Mouse (Mus musculus) embryonic facial prominence, embryonic 13.5 days (tissue): Measurements from ENCODE around the gene Mia2. TPM values are rescaled to one million over a fixed set of nuclear protein-coding genes. Genes with fewer than 3 reads are reported as not detected.

Source experiments
- ATAC-seq: fragments of 200-750 bp; cut with Nextera tagmentation; 2 replicates; pipeline ENCODE4 v1.8.0; 2017; ENCODE audit warnings: low read depth; ENCODE audit not compliant: insufficient number of reproducible peaks, insufficient read depth, low FRiP score, low TSS enrichment
- H3K27ac ChIP-seq: fragments of 300-500 bp; sonication (generic); 2 replicates; pipeline ENCODE4 v1.5.1; 2015; ENCODE audit warnings: moderate library complexity, mild to moderate bottlenecking, inconsistent platforms
- H3K27me3 ChIP-seq: fragments of 300-500 bp; sonication (generic); 2 replicates; pipeline ENCODE4 v1.6.1; 2015; ENCODE audit warnings: mild to moderate bottlenecking, inconsistent platforms
- H3K36me3 ChIP-seq: fragments of 300-500 bp; sonication (generic); 2 replicates; pipeline ENCODE4 v1.6.1; 2015; ENCODE audit warnings: mild to moderate bottlenecking, inconsistent platforms
- H3K4me1 ChIP-seq: fragments of 300-500 bp; sonication (generic); 2 replicates; pipeline ENCODE4 v1.6.1; 2015; ENCODE audit warnings: inconsistent platforms
- H3K4me2 ChIP-seq: fragments of 300-500 bp; sonication (generic); 2 replicates; pipeline ENCODE4 v1.6.1; 2015; ENCODE audit warnings: moderate library complexity, mild to moderate bottlenecking, inconsistent platforms
- H3K4me3 ChIP-seq: fragments of 300-500 bp; sonication (generic); 2 replicates; pipeline ENCODE4 v1.5.1; 2015; ENCODE audit warnings: mild to moderate bottlenecking, inconsistent platforms
- H3K9ac ChIP-seq: fragments of 300-500 bp; sonication (generic); 2 replicates; pipeline ENCODE4 v1.6.1; 2015; ENCODE audit warnings: mild to moderate bottlenecking, inconsistent platforms
- H3K9me3 ChIP-seq: fragments of 300-500 bp; sonication (generic); 2 replicates; pipeline ENCODE4 v1.6.1; 2016; ENCODE audit warnings: inconsistent platforms
- WGBS: fragments of 180-500 bp; shearing (Covaris S2); methylation state at CpG from one replicate; pipeline ENCODE4 v1.1.7; 2015; ENCODE audit warnings: mixed read lengths; 5-methylcytosine and 5-hydroxymethylcytosine counted together
- polyA plus RNA-seq: library from polyadenylated mRNA; unstranded; fragments of >200 nt; fragmentation: Nextera tagmentation; extraction: Ambion mirVana; gene quantifications from 2 replicates; pipeline ENCODE4 v1.2.1, GENCODE M21; 2015

Mia2 gene
- polyA plus RNA-seq, 1 experiment from 2014 or later = 62.6 TPM

DNA sequence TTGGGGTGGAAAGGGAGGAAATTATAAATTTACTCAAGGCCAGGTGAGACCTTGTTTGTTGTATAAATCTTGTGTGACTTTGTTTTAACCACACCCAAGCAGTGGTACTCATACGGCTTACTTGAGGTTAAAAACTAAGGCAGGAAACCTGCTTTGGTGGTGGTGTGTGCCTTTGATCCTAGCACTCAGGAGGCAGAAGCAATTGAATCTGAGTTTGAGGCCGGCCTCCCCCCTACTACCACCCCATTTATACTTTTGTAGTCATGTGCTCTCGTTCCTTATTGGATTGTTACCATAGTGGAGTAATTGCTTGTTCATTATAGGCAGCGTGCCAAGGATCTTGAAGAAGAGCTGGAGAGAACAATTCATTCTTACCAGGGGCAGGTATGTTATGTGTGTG lies 74.3 kb downstream of the Mia2 start:
- no peak overlapping the region for H3K4me3 ChIP-seq
- no peak for ATAC-seq
- no peak overlapping the region for H3K4me2 ChIP-seq
- 86% methylated on average over 4 of the region's 4 CpGs for WGBS
- H3K9ac ChIP-seq = no peak overlapping the region
- H3K9me3 ChIP-seq = no peaks in the 10 kb centered on the region
- no peaks in the 10 kb centered on the region for H3K27me3 ChIP-seq
- H3K36me3 ChIP-seq = peaks cover 58% of the 10 kb centered on the region
- no peaks in the 10 kb centered on the region for H3K4me1 ChIP-seq
- H3K27ac ChIP-seq = no peak overlapping the region

DNA sequence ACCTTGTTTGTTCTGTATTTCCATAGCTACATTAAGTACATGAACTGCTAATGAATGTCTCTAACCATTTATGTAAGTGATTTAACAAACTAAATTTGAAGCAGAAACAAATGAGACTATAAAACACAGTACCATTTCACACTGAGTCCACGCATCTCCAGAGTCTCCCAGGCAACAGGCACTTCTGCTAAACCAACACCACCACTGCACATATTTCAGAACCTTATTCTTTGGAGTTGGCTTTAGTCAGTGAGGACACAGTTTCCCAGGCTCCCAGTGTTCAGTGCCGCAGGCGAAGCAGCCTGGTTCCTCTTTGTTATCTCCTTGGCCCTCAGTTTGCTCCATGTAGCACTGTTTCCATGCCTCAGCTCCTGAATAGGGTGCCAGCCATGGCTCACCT lies 82.2 kb downstream of the Mia2 start:
- Histone ChIP-seq H3K4me3 (no peak overlapping the region), H3K9ac (no peak overlapping the region), H3K27me3 (no peaks in the 10 kb centered on the region), H3K36me3 (peaks cover 86% of the 10 kb centered on the region), H3K9me3 (no peaks in the 10 kb centered on the region), H3K27ac (no peak overlapping the region), H3K4me2 (no peak overlapping the region), H3K4me1 (no peaks in the 10 kb centered on the region)
- no peak for ATAC-seq
- WGBS = 96% methylated on average over 3 of the region's 3 CpGs

DNA sequence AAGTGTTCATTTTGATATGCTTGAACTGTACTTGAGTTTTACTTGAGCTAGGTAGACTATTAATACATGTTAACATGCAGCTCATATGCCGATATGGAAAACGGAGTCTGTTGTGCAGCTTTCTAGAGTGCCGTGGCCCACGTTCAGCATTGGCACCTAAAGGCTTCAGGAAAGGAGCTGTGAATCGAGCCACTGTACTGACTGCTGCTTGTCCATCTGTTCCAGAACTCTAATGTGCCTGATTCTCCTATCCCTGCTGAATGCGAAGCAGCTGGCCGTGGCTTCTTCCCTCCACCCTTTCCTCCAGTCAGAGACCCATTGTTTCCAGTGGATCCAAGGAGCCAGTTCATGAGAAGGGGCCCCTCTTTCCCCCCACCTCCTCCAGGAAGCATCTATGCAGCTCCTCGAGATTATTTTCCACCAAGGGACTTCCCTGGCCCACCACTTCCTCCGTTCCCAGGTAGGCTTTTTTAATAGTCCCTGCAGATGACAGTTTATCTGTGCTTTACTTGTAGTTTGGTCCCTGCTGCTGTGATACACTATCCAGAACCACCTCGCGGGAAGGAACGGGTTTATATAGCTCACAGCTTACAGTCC lies 92.6 kb downstream of the Mia2 start:
- 89% methylated on average over 12 of the region's 12 CpGs for WGBS
- ATAC-seq = no peak
- Histone ChIP-seq H3K4me2 (no peak overlapping the region), H3K9me3 (no peaks in the 10 kb centered on the region), H3K27me3 (no peaks in the 10 kb centered on the region), H3K36me3 (peaks cover 80% of the 10 kb centered on the region), H3K9ac (no peak overlapping the region), H3K4me3 (no peak overlapping the region), H3K4me1 (no peaks in the 10 kb centered on the region), H3K27ac (no peak overlapping the region)

DNA sequence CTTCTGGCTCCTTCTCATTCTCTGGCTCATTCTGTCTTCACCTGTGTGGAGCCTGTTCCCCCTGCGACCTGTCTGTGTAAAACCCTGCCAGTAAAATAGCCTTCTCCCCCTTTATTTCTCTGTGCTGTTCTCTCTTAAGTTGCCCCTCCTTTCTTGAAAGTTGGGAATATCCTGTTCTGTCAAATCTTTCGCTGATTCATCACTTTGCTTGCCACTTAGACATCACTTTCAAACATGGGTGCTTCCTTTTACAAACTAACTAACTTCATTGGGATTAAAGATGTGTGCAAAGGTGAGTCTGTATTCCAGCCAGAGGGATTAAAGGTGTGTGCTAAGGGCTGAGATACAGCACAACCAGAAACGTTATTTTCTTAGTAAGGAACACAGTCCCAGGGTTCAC lies 98.0 kb downstream of the Mia2 start:
- Histone ChIP-seq H3K27me3 (no peaks in the 10 kb centered on the region), H3K36me3 (peaks cover 45% of the 10 kb centered on the region), H3K9ac (no peak overlapping the region), H3K27ac (no peak overlapping the region), H3K9me3 (no peaks in the 10 kb centered on the region), H3K4me2 (no peak overlapping the region), H3K4me1 (no peaks in the 10 kb centered on the region), H3K4me3 (no peak overlapping the region)
- ATAC-seq = no peak
- 76% methylated on average over 3 of the region's 3 CpGs for WGBS

DNA sequence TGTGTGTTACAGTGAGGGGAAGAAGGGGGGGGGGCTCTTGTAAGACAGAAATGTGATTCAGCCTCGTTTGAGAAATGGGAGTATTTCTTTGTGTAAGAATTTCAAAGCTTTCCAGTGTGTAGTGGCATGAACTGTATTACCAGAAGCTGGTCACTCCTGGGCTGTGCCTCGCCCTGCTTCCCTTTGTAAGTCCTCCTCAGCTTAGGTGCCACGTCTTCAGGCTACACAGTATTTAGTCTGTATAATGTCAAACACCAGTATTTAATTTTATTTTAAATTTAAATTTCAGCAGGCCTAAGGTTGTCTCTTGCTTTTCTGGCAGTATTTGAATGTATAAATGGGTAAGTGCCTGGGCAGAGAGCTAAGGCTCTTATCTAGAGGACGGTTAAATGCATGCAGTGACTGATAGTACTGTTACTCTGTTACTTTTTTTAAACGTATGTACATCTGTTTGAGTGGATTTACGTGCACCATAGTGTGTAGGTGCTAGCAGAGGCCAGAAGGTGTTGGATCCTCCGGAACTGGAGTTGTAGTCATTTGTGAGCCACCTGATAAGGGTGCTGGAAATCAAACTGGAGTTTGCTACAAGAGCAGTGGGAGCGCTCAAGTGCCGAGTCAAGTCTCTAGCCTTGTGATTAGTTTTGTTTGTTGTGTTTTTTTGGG lies 98.9 kb downstream of the Mia2 start:
- no peak for ATAC-seq
- no peaks in the 10 kb centered on the region for H3K27me3 ChIP-seq
- H3K9ac ChIP-seq = no peak overlapping the region
- no peak overlapping the region for H3K27ac ChIP-seq
- no peak overlapping the region for H3K4me2 ChIP-seq
- no peak overlapping the region for H3K4me3 ChIP-seq
- H3K9me3 ChIP-seq = no peaks in the 10 kb centered on the region
- no peaks in the 10 kb centered on the region for H3K4me1 ChIP-seq
- peaks cover 44% of the 10 kb centered on the region for H3K36me3 ChIP-seq
- WGBS = 83% methylated on average over 9 of the region's 9 CpGs

DNA sequence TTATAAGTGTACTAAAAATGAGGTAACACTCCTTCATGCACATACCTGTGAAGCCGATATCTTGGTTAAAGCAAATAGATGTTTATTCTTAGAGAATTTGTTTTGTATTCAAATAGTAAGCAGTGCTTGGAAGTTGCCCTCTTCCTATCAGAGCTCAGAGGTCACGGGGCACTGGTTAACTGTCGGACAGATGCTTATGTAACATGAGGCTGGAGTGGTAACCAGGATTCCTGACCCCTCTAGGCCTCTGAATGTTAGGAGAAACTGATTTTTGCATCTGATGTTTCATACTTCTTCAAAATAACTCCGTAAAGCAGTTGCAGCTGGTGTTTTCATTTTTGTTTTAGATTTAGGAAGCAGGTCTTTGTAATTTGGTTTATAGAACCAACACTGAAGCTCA lies 99.5 kb downstream of the Mia2 start:
- peaks cover 46% of the 10 kb centered on the region for H3K36me3 ChIP-seq
- H3K27me3 ChIP-seq = no peaks in the 10 kb centered on the region
- no peak overlapping the region for H3K4me2 ChIP-seq
- no peak overlapping the region for H3K9ac ChIP-seq
- H3K4me1 ChIP-seq = no peaks in the 10 kb centered on the region
- 75% methylated on average over 4 of the region's 4 CpGs for WGBS
- no peaks in the 10 kb centered on the region for H3K9me3 ChIP-seq
- H3K4me3 ChIP-seq = no peak overlapping the region
- no peak overlapping the region for H3K27ac ChIP-seq
- no peak for ATAC-seq

DNA sequence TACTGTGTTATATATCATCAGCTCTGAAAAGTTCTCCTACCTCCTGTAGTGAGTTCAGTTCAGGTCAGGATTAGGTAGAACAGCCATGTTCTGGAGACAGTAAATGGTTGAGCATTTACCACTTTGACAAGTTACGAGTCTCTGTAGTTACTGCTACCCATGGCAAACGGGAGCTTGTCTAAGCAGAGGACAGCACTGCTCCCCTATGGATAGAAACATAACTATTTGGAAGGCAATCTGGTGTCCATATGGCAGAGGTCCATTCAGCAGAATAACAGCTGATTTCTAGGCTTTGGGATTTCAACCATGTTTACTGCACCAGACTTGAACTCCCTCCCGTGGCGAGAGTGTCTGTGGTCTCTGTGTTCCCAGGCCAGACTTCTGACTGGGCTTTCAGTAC lies 100.3 kb downstream of the Mia2 start:
- 78% methylated on average over 4 of the region's 4 CpGs for WGBS
- Histone ChIP-seq H3K36me3 (peaks cover 43% of the 10 kb centered on the region), H3K9ac (no peak overlapping the region)

DNA sequence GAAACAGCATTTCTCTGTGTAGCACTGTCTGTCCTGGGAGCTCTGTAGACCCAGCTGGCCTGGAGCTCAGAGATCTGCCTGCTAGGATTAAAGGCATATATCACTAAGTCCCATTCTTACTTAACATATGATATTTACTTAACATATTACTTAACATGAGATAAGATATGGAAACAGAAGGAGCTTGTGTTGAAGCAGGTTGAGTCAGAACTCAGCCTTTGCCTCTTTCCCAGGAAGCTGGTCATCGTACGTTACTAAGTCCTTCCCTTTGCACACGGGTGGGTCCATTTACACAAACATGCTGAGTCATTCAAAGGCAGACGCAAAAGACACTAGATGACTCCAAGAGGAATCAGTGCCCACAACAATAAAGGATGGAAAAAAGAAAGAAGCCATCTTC lies 103.2 kb downstream of the Mia2 start:
- 87% methylated on average over 4 of the region's 4 CpGs for WGBS
- Histone ChIP-seq H3K36me3 (peaks cover 38% of the 10 kb centered on the region), H3K4me3 (no peak overlapping the region), H3K9me3 (no peaks in the 10 kb centered on the region), H3K27ac (no peak overlapping the region), H3K9ac (no peak overlapping the region), H3K27me3 (no peaks in the 10 kb centered on the region), H3K4me1 (no peaks in the 10 kb centered on the region), H3K4me2 (no peak overlapping the region)
- ATAC-seq = no peak

More for the DNA sequence above, 100.3 kb downstream of the Mia2 start:
- no peak for ATAC-seq
- no peaks in the 10 kb centered on the region for H3K9me3 ChIP-seq
- no peak overlapping the region for H3K4me3 ChIP-seq
- H3K27ac ChIP-seq = no peak overlapping the region
- no peak overlapping the region for H3K4me2 ChIP-seq
- H3K4me1 ChIP-seq = no peaks in the 10 kb centered on the region
- H3K27me3 ChIP-seq = no peaks in the 10 kb centered on the region

DNA sequence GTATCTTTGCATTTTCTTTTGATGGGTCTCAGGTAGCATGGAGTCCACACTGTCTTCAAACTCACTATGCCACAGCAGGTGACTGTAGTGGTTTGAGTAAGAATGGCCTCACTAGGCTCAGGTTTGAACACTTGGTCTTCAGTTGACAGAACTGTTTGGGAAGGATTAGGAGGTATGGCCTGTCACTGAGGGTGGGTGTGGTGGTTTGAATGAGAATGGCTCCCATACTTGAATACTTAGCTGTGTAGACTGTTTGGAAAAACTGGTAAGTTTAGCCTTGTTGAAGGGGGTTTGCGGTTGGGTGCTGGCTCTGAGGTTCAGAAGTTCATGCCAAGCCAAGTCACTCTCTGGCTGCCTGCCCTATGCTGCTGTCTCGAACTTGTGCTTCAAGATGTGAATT lies 103.8 kb downstream of the Mia2 start:
- 97% methylated on average over 2 of the region's 2 CpGs for WGBS
- H3K4me3 ChIP-seq = no peak overlapping the region
- no peaks in the 10 kb centered on the region for H3K4me1 ChIP-seq
- ATAC-seq = no peak
- no peak overlapping the region for H3K4me2 ChIP-seq
- no peak overlapping the region for H3K9ac ChIP-seq
- H3K9me3 ChIP-seq = no peaks in the 10 kb centered on the region
- H3K36me3 ChIP-seq = peaks cover 43% of the 10 kb centered on the region
- H3K27ac ChIP-seq = no peak overlapping the region
- H3K27me3 ChIP-seq = no peaks in the 10 kb centered on the region

DNA sequence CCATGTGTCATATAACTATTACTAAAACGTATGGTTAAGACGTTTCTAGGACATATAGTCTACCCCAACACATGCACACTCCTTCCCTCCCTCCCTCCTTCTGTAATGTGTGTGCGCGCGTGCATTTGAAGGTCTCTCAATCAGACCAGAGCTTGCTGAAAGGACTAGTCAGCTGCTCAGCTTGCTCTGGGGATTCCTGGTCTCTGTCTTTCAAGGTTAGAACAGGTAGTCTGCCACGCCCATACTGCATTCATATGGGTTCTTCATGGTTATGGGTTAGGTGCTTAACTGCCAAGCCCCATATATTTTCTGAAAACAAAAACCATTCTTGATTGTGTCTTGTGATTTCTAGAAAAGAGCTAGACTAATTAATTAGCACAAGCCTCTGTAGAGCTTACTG lies 110.0 kb downstream of the Mia2 start:
- no peaks in the 10 kb centered on the region for H3K9me3 ChIP-seq
- H3K4me1 ChIP-seq = no peaks in the 10 kb centered on the region
- WGBS = 93% methylated on average over 6 of the region's 6 CpGs
- no peaks in the 10 kb centered on the region for H3K27me3 ChIP-seq
- H3K4me2 ChIP-seq = no peak overlapping the region
- ATAC-seq = no peak
- peaks cover 26% of the 10 kb centered on the region for H3K36me3 ChIP-seq
- H3K4me3 ChIP-seq = no peak overlapping the region
- no peak overlapping the region for H3K27ac ChIP-seq
- H3K9ac ChIP-seq = no peak overlapping the region

DNA sequence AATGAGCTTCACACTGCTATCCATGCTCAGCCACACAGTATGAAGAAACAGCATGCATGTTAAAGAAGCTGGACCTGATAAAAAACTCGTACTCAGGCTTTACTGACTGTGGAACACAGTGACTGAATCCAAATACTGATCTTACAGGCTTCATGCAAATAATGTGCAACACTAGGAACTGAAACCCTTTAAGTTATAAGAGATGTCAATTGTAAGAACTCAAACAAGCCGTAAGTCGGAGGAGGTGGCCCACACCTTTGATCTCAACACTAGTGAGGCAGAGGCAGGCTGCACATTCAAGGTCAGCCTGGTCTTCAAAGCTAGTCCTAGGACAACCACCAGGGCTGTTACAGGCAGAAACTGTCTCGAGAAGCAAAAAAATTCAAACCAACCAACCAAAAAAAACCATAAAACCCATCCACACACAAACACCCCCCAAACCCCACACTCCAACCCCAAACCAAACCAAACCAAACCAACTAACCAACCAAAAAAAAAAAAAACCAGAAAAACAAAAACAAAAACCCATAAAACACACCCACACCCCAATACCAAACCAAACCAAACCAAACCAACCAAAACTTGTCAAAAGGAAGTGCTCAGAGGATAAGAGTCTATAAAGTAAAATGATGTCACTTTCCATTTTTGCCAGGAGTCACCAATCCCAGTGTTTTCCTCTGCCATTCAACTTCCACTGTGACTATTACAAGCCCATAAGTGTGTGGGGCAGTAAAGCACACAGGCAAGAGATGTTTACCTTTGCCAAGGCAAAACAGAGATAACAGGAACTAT lies 110.8 kb downstream of the Mia2 start:
- no peak overlapping the region for H3K4me3 ChIP-seq
- ATAC-seq = no peak

DNA sequence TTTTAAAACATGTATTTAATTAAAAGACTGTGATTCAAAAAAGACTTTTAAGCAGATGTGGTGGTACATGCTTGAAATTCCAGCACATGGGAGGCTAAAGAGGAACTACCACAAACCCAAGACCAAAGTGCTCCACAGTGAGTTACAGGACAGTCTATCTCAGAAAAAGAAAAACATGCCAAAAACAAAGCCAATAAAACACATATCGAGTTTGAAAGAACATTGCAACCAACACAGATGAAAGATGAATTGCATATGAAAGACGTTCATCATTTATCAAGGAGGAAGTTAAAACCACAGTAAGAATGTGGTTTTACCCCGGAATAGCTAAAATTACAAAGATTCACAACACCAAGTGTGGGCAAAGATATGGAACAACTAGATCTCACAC lies 111.4 kb downstream of the Mia2 start:
- ATAC-seq = no peak
- Histone ChIP-seq H3K27me3 (no peaks in the 10 kb centered on the region), H3K4me2 (no peak overlapping the region), H3K9ac (no peak overlapping the region), H3K9me3 (0 out of 2 replicates have a peak, but pooled peaks cover 4% of the 10 kb centered on the region), H3K4me1 (no peaks in the 10 kb centered on the region), H3K4me3 (no peak overlapping the region), H3K36me3 (peaks cover 34% of the 10 kb centered on the region), H3K27ac (no peak overlapping the region)
- 79% methylated on average over 3 of the region's 3 CpGs for WGBS

More for the DNA sequence above, 110.8 kb downstream of the Mia2 start:
- no peaks in the 10 kb centered on the region for H3K4me1 ChIP-seq
- WGBS = 85% methylated on average over 4 of the region's 4 CpGs
- no peak overlapping the region for H3K4me2 ChIP-seq
- H3K27ac ChIP-seq = no peak overlapping the region
- no peak overlapping the region for H3K9ac ChIP-seq
- H3K9me3 ChIP-seq = 0 out of 2 replicates have a peak, but pooled peaks cover 2% of the 10 kb centered on the region
- peaks cover 29% of the 10 kb centered on the region for H3K36me3 ChIP-seq
- no peaks in the 10 kb centered on the region for H3K27me3 ChIP-seq
